25 mouse cellular contexts compared by ENCODE assay signal in genomic region chr1:64442179-64442874, GRCm38 (mm10).
DNase-seq lines count a peak whose midpoint lies in the region; ATAC-seq and TF ChIP-seq lines count a peak whose summit lies in the region.
"Had no signal": no experiment of that assay in that cellular context is flagged by ENCODE, and none has a peak within 500 bp of the region (broad histone marks: within the 10 kb centered on the region; RNA-seq: fewer than 3 reads in every experiment).

No protein-coding gene starts in this region.

- 42% methylated on average over 9 of the region's 9 CpGs for WGBS in hindbrain, embryonic 13.5 days
- WGBS in midbrain, postnatal 0 days: 74% methylated on average over 9 of the region's 9 CpGs

- no peaks in the 10 kb centered on the region for H3K27me3 ChIP-seq in hindbrain, embryonic 13.5 days
- H3K27me3 ChIP-seq in midbrain, postnatal 0 days (ENCODE audit: insufficient read depth, low read length): no peaks in the 10 kb centered on the region
- H3K27me3 ChIP-seq: CH12.LX; embryonic facial prominence, embryonic 15.5 days; neural tube, embryonic 12.5 days had no signal

- H3K4me1 ChIP-seq in hindbrain, embryonic 13.5 days (replicated peaks): peaks cover 37% of the 10 kb centered on the region
- H3K4me1 ChIP-seq in midbrain, postnatal 0 days (ENCODE audit: insufficient read depth, low read length): no peaks in the 10 kb centered on the region; the same call in 1 of the 2 replicates
- H3K4me1 ChIP-seq: heart, embryonic 12.5 days; limb, embryonic 15.5 days had no signal

- H3K36me3 ChIP-seq in hindbrain, embryonic 13.5 days: no peaks in the 10 kb centered on the region
- no peaks in the 10 kb centered on the region for H3K36me3 ChIP-seq in midbrain, postnatal 0 days (ENCODE audit: insufficient read depth, low read length)
- H3K36me3 ChIP-seq: embryonic facial prominence, embryonic 15.5 days; heart, embryonic 12.5 days; limb, embryonic 15.5 days; midbrain, embryonic 12.5 days; neural tube, embryonic 12.5 days had no signal

- no peak overlapping the region for H3K4me2 ChIP-seq in hindbrain, embryonic 13.5 days
- no peak overlapping the region for H3K4me2 ChIP-seq in midbrain, postnatal 0 days (ENCODE audit: low read depth, low read length, poor library complexity, severe bottlenecking)
- H3K4me2 ChIP-seq: embryonic facial prominence, embryonic 15.5 days; heart, embryonic 12.5 days; limb, embryonic 15.5 days; midbrain, embryonic 12.5 days; neural tube, embryonic 12.5 days had no signal

- peak; percentile 58; the same call in 1 of the 2 replicates for ATAC-seq in hindbrain, embryonic 13.5 days (ENCODE audit: low FRiP score)
- no peak for ATAC-seq in midbrain, postnatal 0 days (ENCODE audit: low FRiP score)
- ATAC-seq in megakaryocyte-erythroid progenitor cell, adult 5-6 weeks (replicated peaks; ENCODE audit: low FRiP score, low TSS enrichment, poor library complexity, severe bottlenecking): no peak
- ATAC-seq: inflammation-experienced regulatory T-cells, adult 6 months had no signal

- peak; percentile 49 to 69 for DNase-seq in cerebellum, postnatal 14 days
- DNase-seq in cerebellum, adult 8-10 months: no peak
- peak; percentile 29 for DNase-seq in lung, postnatal 36 days
- DNase-seq in lung, postnatal 14 days: no peak
- peak; percentile 74 for DNase-seq in midbrain, postnatal 0 days (ENCODE audit: low spot score)
- no peak for DNase-seq in gastrocnemius, postnatal 4 days (ENCODE audit: low spot score in 2 of 2)
- DNase-seq: cerebellum, postnatal 36 days; heart, adult 11 months; heart, postnatal 14 days; kidney, adult 2 months; kidney, postnatal 10 days; layer of hippocampus, postnatal 36 days; lung, adult 2 months; lung, postnatal 4 days; right cerebral cortex, postnatal 4 days had no signal

- no peak for TF ChIP-seq CTCF in midbrain, postnatal 0 days (IDR thresholded peaks at IDR 0.05)

- no peaks in the 10 kb centered on the region for H3K9me3 ChIP-seq in hindbrain, embryonic 13.5 days
- H3K9me3 ChIP-seq in midbrain, postnatal 0 days (ENCODE audit: low read length): no peaks in the 10 kb centered on the region
- H3K9me3 ChIP-seq: embryonic facial prominence, embryonic 15.5 days; heart, embryonic 12.5 days; limb, embryonic 15.5 days; midbrain, embryonic 12.5 days; neural tube, embryonic 12.5 days had no signal

- peak overlapping the region; percentile 74 for H3K27ac ChIP-seq in hindbrain, embryonic 13.5 days
- no peak overlapping the region for H3K27ac ChIP-seq in midbrain, postnatal 0 days (ENCODE audit: low read depth, low read length)
- H3K27ac ChIP-seq: embryonic facial prominence, embryonic 15.5 days; layer of hippocampus, adult 2 months; limb, embryonic 15.5 days; midbrain, embryonic 12.5 days; neural tube, embryonic 12.5 days had no signal

- H3K9ac ChIP-seq in hindbrain, embryonic 13.5 days: no peak overlapping the region
- no peak overlapping the region for H3K9ac ChIP-seq in midbrain, postnatal 0 days (replicated peaks; ENCODE audit: low read length, poor library complexity, severe bottlenecking)
- H3K9ac ChIP-seq: embryonic facial prominence, embryonic 15.5 days; heart, embryonic 12.5 days; limb, embryonic 15.5 days; midbrain, embryonic 12.5 days; neural tube, embryonic 12.5 days had no signal

- H3K4me3 ChIP-seq in hindbrain, embryonic 13.5 days: no peak overlapping the region
- no peak overlapping the region for H3K4me3 ChIP-seq in midbrain, postnatal 0 days (ENCODE audit: low read depth, low read length)
- H3K4me3 ChIP-seq: embryonic facial prominence, embryonic 15.5 days; heart, embryonic 12.5 days; layer of hippocampus, adult 2 months; limb, embryonic 15.5 days; midbrain, embryonic 12.5 days; neural tube, embryonic 12.5 days had no signal

Comparison
In these comparisons a context has a peak if more than half of its experiments do, and no peak if none do; other contexts are left out.
1. DNase-seq: peak in cerebellum, postnatal 14 days (2 of 2), lung, postnatal 36 days (single experiment) and midbrain, postnatal 0 days (single experiment); none in cerebellum, adult 8-10 months (single experiment), lung, postnatal 14 days (single experiment) and gastrocnemius, postnatal 4 days (0 of 2).